Mouse (Mus musculus): ENCODE data around the gene Zbtb45. TPM values are rescaled to one million over a fixed set of nuclear protein-coding genes. Genes with fewer than 3 reads are reported as not detected.

Gene Zbtb45
- total and polyA plus RNA-seq, 3 experiments: 16.8 to 36.3 TPM; not detected in 1

DNA sequence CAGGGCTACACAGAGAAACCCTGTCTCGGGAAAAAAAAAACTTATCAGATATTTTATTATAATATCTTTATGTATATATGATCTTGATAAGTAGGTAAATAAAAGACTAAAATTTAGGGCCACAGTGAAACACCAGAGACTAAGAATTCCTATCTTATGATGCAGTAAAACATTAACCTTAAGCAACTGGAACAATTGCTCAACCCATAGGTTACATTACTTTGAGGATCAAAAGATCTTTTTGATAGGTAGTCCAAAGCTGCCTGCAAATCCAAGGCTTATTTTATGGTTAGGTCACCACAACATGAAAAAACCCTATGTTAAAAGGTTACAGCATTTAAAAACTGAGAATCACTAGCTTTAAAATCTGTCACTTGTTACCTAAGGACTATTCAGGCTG, 8.2 kb downstream of the Zbtb45 start:
- no peak for DNase-seq (ENCODE audit: low read depth, low spot score)
- Histone ChIP-seq H3K36me3 (ENCODE audit: control insufficient read depth in 1 of 2, insufficient read depth in 2 of 2, low read length in 2 of 2) (no peaks in the 10 kb centered on the region), H3K4me1 (ENCODE audit: control insufficient read depth in 1 of 2, insufficient read depth in 2 of 2, low read length in 2 of 2) (no peaks in the 10 kb centered on the region), H3K4me3 (ENCODE audit: control insufficient read depth in 1 of 2, insufficient read depth in 1 of 2, low read depth in 2 of 2, low read length in 2 of 2) (no peak overlapping the region), H3K27me3 (ENCODE audit: control insufficient read depth in 1 of 2, insufficient read depth in 2 of 2, low read length in 2 of 2) (no peaks in the 10 kb centered on the region), H3K9ac (ENCODE audit: control insufficient read depth, low read depth, low read length, poor library complexity, severe bottlenecking) (no peak overlapping the region), H3K79me2 (ENCODE audit: control insufficient read depth, insufficient read depth, low read length, poor library complexity) (no peaks in the 10 kb centered on the region), H3K9me3 (replicated peaks; ENCODE audit: insufficient read depth, low read length) (no peaks in the 10 kb centered on the region), H3K27ac (ENCODE audit: control insufficient read depth, low read depth, low read length) (no peak overlapping the region)
- TF ChIP-seq SMC3 (IDR thresholded peaks at IDR 0.05; ENCODE audit: low read depth, low read length) (no peak), CHD1 (IDR thresholded peaks at IDR 0.05; ENCODE audit: low read depth, low read length) (no peak), HCFC1 (IDR thresholded peaks at IDR 0.05; ENCODE audit: low read depth, low read length) (no peak), MAX (IDR thresholded peaks at IDR 0.05; ENCODE audit: low read length) (no peak), MEF2A (IDR thresholded peaks at IDR 0.05; ENCODE audit: extremely low read depth, insufficient replicate concordance, low read depth, low read length, poor library complexity, severe bottlenecking) (no peak), GATA1 (IDR thresholded peaks at IDR 0.05; ENCODE audit: low read depth, low read length) (no peak), ETS1 (IDR thresholded peaks at IDR 0.05; ENCODE audit: low read depth, low read length) (no peak), TAL1 (IDR thresholded peaks at IDR 0.05; ENCODE audit: low read length) (no peak), MAFK (IDR thresholded peaks at IDR 0.05; ENCODE audit: borderline replicate concordance, low read depth, low read length) (no peak), E2F4 (IDR thresholded peaks at IDR 0.05; ENCODE audit: borderline replicate concordance, low read depth, low read length) (no peak), GABPA (IDR thresholded peaks at IDR 0.05; ENCODE audit: low read depth, low read length) (no peak), SIN3A (IDR thresholded peaks at IDR 0.05; ENCODE audit: low read length) (no peak)

DNA sequence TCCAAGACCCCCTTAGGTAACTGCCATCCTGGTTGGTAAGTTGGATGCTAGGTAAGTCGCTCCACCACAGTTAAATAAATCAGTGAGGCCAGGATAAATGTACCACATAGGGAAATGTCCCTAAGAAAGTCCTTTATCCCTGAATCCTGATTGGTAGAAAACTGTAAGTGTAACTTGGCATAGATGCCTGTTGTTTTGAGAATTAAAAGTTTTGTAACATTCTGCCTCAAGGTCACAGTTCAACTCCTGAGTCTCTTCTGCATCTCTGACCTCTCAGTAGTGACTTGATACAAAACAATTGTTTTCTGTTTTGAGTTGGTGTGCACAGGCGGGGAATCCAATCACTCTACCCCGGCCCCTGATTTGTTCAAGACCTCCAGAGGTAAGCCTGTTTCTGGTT, 11.0 kb downstream of the Zbtb45 start, which contains the start of gene Trim28:
TSS of gene Trim28 (plus strand) at position 264 of the 400 bp plus-strand sequence.
- no peaks in the 10 kb centered on the region for H3K9me3 ChIP-seq (replicated peaks; ENCODE audit: insufficient read depth, low read length)
- no peak within 1 kb of the TSS for H3K9ac ChIP-seq (ENCODE audit: control insufficient read depth, low read depth, low read length, poor library complexity, severe bottlenecking)
- no peak within 1 kb of the TSS for H3K4me3 ChIP-seq (ENCODE audit: control insufficient read depth in 1 of 2, insufficient read depth in 1 of 2, low read depth in 2 of 2, low read length in 2 of 2)
- DNase-seq (ENCODE audit: low read depth, low spot score): no peak
- no peak within 1 kb of the TSS for H3K27ac ChIP-seq (ENCODE audit: control insufficient read depth, low read depth, low read length)
- no peak for TF ChIP-seq JUND (IDR thresholded peaks at IDR 0.05; ENCODE audit: low read depth, low read length)
- TF ChIP-seq TBP (IDR thresholded peaks at IDR 0.05; ENCODE audit: low read depth, low read length): no peak
- TF ChIP-seq MAX (IDR thresholded peaks at IDR 0.05; ENCODE audit: low read length): no peak
- no peak for TF ChIP-seq MAZ (IDR thresholded peaks at IDR 0.05; ENCODE audit: low read depth, low read length)
- H3K36me3 ChIP-seq (ENCODE audit: control insufficient read depth in 1 of 2, insufficient read depth in 2 of 2, low read length in 2 of 2): no peaks in the 10 kb centered on the region
- no peaks in the 10 kb centered on the region for H3K79me2 ChIP-seq (ENCODE audit: control insufficient read depth, insufficient read depth, low read length, poor library complexity)
- H3K27me3 ChIP-seq (ENCODE audit: control insufficient read depth in 1 of 2, insufficient read depth in 2 of 2, low read length in 2 of 2): no peaks in the 10 kb centered on the region
- H3K4me1 ChIP-seq (ENCODE audit: control insufficient read depth in 1 of 2, insufficient read depth in 2 of 2, low read length in 2 of 2): no peaks in the 10 kb centered on the region

DNA sequence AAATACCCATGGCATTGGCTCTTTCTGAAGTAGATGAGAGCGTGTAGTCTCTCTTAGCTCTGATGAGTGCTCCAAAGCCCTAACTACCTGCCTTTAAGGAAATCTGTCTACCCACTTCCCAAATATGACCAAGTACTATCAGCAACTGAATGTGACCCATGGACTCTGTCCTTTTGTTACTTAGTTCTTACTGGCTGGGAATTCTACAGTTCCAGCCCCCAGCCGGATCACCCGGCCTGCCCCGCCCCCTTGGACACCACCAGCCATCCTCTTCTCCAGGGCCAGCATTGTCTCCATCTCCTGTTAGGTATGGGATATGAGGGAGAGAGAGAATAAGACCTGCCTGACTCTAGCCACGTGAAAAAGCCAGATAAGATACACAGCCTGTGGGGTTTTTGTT, 11.8 kb downstream of the Zbtb45 start, which contains the start of gene Slc27a5:
TSS of gene Slc27a5 (minus strand) at position 140 of the 400 bp plus-strand sequence.
- no peak within 1 kb of the TSS for H3K27ac ChIP-seq (ENCODE audit: control insufficient read depth, low read depth, low read length)
- H3K4me3 ChIP-seq (ENCODE audit: control insufficient read depth in 1 of 2, insufficient read depth in 1 of 2, low read depth in 2 of 2, low read length in 2 of 2): no peak within 1 kb of the TSS
- H3K4me1 ChIP-seq (ENCODE audit: control insufficient read depth in 1 of 2, insufficient read depth in 2 of 2, low read length in 2 of 2): no peaks in the 10 kb centered on the region
- no peaks in the 10 kb centered on the region for H3K27me3 ChIP-seq (ENCODE audit: control insufficient read depth in 1 of 2, insufficient read depth in 2 of 2, low read length in 2 of 2)
- no peaks in the 10 kb centered on the region for H3K79me2 ChIP-seq (ENCODE audit: control insufficient read depth, insufficient read depth, low read length, poor library complexity)
- H3K36me3 ChIP-seq (ENCODE audit: control insufficient read depth in 1 of 2, insufficient read depth in 2 of 2, low read length in 2 of 2): no peaks in the 10 kb centered on the region
- DNase-seq (ENCODE audit: low read depth, low spot score): no peak
- no peak within 1 kb of the TSS for H3K9ac ChIP-seq (ENCODE audit: control insufficient read depth, low read depth, low read length, poor library complexity, severe bottlenecking)
- no peaks in the 10 kb centered on the region for H3K9me3 ChIP-seq (replicated peaks; ENCODE audit: insufficient read depth, low read length)
- TF ChIP-seq GATA1 (IDR thresholded peaks at IDR 0.05; ENCODE audit: low read depth, low read length): no peak
- no peak for TF ChIP-seq TAL1 (IDR thresholded peaks at IDR 0.05; ENCODE audit: low read length)
- no peak for TF ChIP-seq CHD1 (IDR thresholded peaks at IDR 0.05; ENCODE audit: low read depth, low read length)
- TF ChIP-seq CHD2 (IDR thresholded peaks at IDR 0.05; ENCODE audit: low read length): no peak
- no peak for TF ChIP-seq KAT2A (conservative IDR thresholded peaks at IDR 0.05; ENCODE audit: low read depth, low read length)
